Mouse (Mus musculus): ENCODE measurements at regions not wholly inside any gene's neighbourhood (a gene's known extent, or its start where the extent isn't known, plus 50 kb on each side); places are given as distances from the start of the nearest gene placed in this dataset.

DNA sequence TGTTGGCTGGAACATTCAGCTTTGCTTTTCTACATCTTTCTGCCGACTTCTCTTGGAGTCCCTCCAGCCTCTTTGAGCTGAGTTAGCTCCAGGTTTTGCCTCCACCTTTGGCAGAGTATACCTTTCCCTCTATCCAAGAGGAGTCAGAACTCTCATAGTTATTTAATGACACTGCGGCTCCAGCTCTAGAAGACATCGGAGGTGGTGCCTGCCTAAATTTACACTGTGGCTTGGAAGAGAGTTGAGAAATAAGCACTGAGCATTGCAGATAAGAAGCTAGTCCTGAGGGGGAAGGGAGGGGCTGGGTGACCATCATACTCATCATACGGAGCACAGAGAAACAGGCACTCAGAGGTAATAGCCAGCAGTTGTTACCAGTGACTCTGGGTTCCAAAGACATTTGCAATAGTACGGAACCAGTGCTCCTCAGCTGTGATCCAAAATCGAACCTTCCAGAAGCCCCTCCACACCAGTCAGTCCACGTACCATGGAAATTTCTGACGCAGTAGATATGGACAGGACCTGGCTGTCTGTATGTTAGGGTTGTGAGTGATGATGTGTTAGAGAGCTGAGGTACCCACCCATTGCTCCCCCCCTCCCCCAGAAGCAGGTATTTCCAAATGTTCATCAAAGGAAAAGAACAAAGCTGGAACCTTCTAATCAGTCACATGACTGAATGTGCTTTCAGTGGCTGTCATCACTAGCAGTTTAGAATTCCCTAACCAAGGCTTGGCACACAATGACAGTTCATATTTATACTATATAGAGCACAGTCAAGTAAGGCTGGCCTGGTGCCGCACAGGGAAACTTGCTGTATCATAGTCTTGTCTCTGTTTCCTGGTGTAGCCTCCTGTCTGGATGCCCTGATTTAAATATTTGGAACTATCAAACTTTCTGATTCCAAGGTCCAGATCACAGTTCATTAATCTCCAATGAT lies 120.2 kb upstream of the Mpp6 start:
- in situ Hi-C loops (cut with MboI, MseI) = no loop called here

DNA sequence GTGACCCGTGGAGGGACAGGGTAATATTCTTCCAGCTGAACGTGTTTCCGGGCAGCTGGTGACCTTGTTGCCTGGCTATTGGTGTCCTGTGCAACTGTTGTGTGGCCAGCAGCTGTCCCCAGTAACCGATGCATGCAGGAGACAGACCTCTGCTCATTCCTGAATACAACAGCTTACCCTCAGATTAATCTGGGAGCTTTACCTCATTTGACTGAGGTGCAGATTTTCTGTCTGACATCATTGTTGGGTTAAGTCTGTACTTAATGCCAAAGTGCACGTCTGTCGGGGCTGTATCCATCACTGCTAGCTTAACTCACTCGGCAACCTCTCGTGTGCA lies 119.6 kb upstream of the Mpp6 start:
- in situ Hi-C loops (cut with MboI, MseI) = no loop called here

DNA sequence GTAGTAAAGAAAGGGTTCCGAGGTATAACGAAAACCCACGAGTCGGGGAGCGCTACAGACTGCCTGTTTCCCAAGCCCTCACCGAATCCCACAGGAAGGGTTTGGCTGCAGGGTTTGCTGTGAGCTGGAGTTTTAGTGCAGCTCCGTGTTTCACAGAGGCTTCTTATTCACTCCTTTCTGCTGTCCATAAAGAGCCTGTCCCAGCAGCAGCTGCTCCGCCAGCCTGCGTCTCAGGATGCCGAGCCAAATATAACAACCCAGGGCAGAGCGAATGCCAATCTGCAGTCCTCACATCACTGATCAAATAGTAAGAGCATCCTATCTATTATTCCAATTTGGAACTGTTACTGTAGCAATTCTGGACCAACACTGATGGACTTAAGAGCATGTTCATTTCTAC lies 110.7 kb upstream of the Mpp6 start:
- in situ Hi-C loops (cut with MboI, MseI) = no loop called here

DNA sequence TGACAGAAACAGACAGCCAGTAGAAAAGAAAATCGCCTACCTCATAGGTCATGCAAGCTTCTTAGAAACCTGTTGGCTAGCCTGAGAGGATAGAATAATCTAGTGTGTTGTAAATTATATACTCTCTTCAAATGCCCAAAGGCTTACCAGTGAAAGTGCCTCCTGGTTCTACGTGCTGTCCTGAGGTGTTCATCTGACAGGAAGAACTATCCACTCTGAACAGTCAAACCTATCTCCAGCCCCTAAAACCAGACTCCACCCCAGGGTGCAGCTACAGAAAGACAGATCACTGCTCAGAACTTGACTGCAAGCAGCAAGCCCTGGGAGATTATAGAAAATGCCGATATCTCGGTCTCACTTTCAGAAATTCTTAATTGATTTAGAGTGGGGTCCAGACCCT lies 102.0 kb upstream of the Mpp6 start:
- in situ Hi-C loops (cut with MboI, MseI) = no loop called here

DNA sequence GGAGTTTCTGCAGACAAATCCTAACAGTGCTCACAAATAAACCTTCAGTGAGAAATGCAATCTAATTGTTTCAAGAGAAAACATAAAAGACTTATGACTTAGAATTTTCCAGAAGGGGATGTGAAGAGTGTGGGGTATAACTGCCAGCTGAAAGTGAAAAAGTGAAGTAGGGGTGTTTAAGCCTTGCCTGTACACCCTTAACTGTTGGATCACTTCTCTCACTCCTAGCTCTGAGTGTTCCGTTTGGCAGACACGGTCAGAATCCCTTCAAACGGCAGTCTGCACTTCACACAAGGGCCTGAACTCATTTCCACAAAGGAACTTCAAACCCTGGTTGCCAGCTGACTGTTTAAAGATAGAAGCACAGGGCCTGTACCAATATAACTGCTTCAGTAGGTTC lies 101.2 kb upstream of the Mpp6 start:
- in situ Hi-C loops (cut with MboI, MseI) = no loop called here

DNA sequence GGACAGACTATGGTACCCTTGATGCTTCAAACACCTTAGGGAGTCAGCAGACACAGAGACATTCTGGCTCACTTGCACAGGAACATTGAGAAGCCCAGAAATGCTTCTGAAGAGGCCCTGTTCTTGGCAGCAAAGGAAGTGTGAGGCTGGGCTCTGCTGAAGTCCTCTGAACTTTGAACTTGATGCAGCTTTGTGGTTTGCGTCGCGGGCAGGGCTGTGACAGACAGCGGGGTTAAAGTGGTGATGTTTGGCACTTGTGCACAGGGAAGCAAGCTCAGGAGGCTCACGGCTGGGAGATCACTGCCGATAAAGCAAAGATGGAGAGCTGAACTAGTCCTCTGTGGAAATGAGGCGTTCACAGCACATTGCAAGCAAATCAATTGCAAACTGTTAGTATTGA lies 100.7 kb upstream of the Mpp6 start:
- in situ Hi-C loops (cut with MboI, MseI) = no loop called here

DNA sequence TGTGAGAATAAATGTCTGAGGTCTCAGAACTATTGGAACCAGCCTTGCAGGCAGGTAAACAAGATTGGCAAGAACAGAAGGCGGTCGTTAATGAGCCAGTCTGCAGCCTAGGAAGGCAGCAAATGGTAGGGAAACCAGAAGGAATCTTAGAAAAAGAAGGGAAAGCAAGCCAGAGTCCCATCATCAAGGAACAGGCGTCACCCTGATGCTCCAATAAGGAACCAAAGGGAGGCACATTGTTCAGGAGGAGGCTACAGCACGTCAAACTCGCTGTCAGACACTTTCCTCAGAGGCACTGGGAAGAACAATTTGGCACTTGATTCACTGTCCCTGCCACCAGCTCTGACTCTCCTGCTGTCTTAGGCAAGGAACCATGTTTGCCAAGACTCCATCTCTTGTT lies 100.2 kb upstream of the Mpp6 start:
- in situ Hi-C loops (cut with MboI, MseI) = no loop called here

DNA sequence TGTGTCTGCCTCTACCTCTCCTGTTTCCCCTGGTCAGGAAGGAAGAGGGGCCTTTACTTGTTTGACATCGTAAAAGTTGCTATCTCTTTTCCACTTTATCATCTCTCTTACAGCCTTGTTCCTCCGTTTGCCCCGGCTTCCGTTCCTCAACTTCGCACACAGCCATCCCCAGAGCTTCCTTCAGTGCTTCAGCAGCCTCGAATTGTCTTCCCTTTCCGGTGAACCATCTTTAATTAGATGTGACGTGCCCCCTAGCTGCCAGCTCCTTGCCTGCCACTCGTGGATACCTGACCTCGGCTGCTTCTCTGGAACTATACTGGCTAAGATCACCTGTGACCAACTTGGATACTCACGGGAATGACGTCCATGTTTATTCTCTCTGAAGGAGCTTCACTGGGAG lies 99.0 kb upstream of the Mpp6 start:
- in situ Hi-C loops (cut with MboI, MseI) = no loop called here

DNA sequence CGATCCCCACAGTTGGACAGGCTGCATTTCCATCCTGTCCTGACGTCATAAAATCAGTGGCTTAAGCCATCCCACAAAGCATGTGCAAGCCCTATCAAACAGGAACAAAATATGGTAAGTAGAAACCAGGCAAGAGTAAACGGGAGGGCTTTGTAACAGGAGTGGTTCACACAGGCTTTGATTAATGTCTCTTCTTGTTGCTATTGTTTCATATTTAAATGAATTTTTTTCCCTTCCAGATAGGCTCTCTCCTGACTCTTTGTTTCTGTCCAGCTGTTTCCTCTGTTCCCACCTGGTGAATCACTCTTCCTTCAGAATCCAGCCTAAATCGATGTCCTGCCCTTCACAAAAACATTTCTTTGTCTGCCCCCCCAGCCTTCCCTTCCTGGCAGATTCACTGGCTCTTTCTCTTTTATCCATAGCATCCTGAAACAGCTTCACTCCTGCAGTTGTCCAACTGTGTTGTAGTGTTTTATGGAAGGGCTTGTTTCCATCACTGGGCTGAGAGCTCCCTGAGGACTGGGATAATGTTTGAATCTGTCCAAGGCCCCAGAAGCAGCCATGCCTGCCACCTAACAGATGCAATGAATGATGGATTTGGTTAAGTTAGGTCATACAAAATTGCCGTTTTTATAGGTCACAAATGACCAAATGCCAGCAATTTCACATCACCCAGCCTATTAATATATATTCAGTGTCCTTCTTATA lies 98.1 kb upstream of the Mpp6 start:
- in situ Hi-C loops (cut with MboI, MseI) = no loop called here

DNA sequence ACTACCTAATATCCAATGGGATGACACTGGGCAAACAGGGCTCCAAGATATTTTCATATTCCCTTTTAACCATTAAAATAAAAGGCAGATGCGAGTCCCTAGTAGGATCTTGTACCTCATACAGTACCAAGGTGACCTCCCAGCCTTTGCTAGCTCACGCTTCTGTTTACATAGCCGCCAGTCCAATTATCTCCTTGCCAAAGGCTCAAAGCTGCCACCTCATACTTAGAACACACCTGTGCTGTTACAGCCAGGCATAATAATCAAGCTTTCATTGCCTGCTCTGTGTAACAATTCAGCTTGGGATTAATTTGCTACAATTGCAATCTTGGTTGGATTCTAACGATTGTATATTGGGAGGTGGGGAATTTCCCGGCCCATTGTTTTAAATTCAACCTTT lies 97.0 kb upstream of the Mpp6 start:
- in situ Hi-C loops (cut with MboI, MseI) = no loop called here

DNA sequence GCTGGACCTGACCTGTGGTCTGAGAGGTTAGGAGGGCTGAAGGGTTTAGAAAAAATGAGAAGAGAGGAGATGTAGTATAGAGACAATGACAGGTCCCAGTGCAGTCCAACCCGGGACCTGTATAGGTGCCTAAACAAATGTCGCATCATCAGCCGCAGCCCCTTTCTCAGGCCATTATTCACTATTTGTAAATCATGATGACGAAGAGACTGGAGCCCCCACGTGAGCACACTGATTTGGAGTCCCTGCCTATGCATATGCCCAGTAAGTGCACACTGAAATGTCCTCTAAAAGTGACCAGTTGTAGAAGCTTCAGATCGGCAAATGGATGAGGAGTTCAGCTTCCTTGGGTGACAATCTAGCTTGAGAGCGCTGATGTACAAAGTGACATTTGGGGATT lies 96.2 kb upstream of the Mpp6 start:
- in situ Hi-C loops (cut with MboI, MseI) = no loop called here

DNA sequence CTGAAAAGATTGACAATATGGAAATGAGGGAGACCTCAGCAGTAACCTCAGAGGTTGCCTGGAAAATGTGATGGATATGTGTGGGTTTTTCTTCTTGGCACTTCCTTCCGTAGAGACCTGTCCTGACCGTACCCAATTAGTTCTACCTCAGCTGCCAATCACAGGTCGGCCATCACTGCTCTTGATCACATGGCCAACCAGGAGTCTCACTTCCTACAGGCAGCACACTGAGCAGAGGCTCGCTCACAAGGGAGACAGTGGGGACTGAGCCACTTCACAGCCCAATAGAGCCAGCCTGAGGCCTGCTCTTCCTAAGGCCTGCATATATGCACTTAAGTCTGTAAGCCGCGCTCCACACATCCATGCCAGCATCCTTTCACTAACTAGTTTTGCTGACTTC lies 82.1 kb upstream of the Mpp6 start:
- in situ Hi-C loops (cut with MboI, MseI) = no loop called here

DNA sequence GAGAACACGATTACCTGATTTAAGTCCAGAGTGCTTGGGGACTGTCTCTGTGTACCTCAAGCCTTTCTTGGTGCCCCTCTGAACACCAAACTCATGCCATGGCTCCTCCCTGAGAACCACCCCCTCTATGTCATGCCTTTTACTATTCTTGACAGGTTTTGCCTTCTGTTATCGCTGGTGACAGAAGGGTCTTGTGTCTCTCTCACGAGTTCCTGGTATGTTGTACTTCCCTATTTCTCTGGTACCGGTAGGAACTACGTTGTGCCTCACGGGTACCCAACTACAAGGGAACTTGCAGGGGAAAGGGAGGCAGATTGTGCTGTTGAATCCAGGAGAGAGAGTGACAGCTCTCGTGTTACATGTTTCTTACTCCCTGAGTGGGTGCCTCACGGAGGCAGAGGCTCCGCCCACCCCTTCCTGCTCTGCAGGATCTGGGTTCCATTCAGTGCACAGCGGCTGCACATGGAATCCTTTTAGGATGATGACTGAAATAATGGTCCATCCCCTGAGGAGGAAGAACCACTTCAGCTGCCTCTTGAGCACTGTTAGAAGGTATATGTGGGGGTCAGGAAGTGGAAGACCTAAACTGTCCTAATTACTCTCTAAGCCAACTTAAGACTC lies 80.0 kb upstream of the Mpp6 start:
- in situ Hi-C loops (cut with MboI, MseI) = no loop called here

DNA sequence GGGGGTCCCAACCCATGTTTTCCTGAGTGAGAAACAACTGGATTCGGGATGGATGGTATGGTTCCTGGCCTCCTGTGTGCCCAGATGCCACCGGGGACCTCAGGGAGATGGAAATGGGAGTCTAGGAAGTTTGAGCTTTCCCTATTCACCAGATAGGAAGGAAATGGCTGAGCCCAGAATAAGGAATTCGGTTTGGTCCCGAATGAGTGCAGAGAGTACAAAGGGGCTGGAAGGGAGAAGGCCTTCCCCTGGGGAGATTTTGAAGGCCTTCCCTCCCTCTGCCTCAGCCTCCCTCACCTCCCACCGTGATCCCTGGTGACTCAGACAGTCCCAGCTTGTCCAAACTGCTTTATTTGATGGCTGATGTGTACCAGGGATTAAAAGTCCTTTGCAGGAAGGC lies 78.7 kb upstream of the Mpp6 start:
- in situ Hi-C loops (cut with MboI, MseI) = no loop called here

DNA sequence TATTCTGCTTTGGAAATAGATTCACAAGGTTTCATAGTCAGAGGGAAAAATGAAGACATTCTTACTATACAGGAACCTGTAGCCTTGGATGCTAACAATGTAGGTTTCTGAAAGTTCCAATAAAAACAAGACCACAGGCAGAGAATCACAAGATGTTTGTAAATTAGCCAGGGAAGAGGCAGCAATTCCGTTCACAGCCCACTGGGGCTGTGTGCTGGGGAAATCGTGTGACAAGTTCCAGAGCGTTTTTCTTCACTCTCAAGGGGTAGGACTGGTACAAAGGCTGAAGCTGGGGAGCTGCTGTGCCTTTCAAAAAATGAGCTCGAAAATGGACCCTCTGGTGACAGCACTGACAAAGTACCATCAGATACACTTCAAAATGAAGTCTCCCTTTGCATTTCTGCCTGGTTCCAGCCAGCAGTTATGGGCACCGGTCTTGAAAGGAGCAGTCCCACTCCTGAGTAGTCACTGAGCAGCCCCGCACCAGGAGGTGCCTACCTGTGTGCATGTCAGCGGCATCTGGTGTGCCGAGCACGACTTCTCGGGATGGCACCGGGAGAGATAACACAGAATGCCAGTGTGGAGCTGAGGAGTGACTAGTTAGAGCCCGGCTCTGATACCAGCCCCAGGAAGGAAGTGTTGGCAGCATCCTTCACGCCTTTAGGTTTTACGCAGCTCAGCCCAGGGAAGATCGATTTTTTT lies 77.0 kb upstream of the Mpp6 start:
- in situ Hi-C loops (cut with MboI, MseI) = no loop called here

DNA sequence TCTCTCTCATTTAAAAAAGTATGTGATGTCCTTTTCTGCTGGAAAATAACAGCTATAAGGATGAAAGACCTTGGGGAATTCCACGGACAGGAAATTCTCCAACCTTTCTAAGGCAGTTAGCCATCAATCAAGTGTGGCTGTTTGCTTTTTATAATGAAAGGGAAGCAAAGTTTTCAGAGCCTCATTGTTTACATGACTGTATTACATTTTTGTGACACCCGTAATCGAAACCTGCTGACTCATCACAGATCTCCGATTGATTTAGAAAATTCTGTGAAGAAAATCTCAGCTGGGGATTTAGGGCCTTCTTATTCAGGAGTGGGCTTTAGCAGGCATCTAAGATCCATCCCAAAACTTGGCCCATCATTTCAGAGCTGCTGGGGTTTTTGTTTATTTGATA lies 72.4 kb upstream of the Mpp6 start:
- in situ Hi-C loops (cut with MboI, MseI) = no loop called here

DNA sequence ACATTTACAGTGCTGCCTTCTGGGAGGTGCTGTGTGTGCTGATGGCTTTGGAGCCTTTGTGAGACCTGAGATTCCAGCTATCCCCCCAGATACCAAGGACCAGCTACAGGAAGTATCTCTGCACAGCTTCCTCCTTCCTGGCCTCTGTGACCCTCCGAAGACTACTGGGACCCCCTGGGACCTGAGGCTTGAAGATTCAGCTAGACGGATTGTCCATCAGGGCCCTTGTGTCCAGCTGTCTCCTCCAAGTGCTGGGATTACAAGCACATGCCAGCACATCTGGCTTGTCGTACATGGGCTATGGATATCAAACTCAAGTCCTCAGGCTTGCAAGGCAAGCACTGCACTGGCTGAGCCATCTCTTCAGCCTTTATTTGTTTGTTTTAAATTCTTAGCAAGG lies 71.7 kb upstream of the Mpp6 start:
- in situ Hi-C loops (cut with MboI, MseI) = no loop called here

DNA sequence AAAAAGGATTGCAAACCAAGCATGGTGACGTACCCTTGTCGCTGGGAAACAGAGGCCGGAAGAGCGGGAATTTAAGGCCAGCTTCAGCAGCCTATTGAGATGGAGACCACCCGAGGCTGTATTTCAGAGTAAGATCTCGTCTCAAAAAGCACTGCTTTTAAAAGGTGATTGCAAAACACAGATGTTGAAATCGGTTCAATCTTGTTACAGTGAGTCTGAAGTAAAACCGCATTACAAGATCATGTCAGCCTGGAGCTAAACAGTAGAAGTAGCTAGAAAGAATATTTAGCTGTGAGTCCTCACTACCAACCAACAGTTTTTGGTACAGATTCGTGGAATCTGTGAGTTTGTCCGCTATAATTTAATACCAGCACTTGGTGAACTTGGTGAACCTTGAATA lies 69.0 kb upstream of the Mpp6 start:
- in situ Hi-C loops (cut with MboI, MseI) = no loop called here

DNA sequence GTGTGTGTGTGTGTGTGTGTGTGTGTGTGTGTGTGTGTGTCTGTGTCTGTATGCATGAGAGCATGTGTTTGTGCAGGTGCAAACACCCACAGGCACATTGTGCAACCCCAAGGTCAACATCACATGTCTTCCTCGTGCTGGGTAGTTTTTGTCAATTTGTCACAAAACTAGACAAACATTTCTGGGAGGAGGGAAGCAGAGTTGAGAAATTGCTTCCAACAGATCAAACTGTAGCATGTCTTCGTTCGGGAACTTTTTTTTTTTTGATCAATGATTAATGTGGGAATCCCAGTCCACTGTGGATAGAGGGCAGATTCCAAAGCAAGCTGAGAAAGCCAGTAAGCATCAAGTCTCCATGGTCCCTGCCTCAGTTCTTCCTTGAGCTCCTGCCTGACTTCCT lies 67.9 kb upstream of the Mpp6 start:
- in situ Hi-C loops (cut with MboI, MseI) = no loop called here

DNA sequence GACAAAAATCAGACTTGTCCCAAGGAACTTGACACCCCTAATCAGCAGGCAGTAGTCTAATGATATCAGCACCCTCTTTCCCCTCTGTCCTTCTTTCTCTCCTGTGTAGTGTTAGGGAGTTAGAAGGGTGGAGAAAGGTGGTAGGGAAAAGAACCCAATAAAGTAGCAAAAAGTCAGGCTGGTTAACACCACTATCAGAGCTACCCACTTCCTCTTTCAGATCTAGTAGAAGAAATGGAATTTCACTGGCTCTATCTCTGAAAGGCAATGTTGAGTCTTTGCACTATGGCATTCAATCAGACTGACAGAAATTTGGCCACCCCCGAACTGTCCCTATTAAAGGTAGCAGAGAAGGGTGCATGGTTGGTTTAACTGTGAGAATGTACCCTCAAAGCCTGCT lies 65.9 kb upstream of the Mpp6 start:
- in situ Hi-C loops (cut with MboI, MseI) = no loop called here

DNA sequence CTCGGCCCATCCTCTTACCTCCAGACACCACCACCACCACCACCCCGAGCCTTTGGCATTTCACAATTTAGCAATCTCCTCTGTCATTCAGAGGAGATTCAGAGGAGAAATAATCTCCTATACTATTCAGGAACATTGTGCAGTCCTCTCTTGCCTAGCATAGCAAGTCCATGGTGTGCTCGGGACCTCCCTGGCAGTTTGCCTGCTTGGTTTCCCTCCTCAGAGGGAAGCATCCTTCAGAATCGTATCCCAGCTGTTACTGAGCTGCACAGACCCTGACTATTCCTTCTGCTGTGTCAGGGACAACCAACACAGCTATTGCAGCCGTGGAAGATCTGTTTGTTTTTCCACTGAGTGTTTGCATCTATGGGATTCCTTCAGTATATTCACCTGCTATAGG lies 63.3 kb upstream of the Mpp6 start:
- in situ Hi-C loops (cut with MboI, MseI) = no loop called here

DNA sequence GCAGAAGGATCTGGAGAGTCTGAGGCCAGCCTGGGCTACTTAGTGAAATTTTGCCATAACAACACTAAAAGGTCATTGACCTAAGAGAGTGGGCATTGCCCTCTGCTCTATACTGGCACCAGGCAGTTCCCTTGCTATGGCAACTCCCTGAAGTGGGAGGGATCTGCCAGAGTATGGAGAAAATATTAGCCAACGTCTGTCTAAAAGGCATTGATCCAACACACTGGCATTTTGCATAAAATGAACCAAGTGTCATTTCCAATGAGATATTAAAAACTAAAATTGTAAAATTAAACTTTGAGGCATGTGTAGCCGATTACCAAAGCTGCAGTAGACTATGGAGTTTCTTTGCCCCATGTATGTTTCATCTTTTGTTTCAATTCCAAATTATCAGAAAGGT lies 57.6 kb upstream of the Mpp6 start:
- in situ Hi-C loops (cut with MboI, MseI) = no loop called here
